Mouse (Mus musculus) right cerebral cortex, postnatal 36 days (tissue): Measurements from ENCODE around the gene Mief2.

Experiments used
- DNase-seq, 2 experiments: peaks; one replicate each; pipeline ENCODE4 v3.0.0; 2022; ENCODE audit warnings: low spot score in 2 of 2, mixed read lengths in 1 of 2

The Mief2 gene

GRCm38 (mm10) chr11:60776829-60777740 is 48.9 kb downstream of the Mief2 start, which contains the start of the genes Top3a and Smcr8:
Gene Top3a (minus strand): TSS chr11:60777365.
Gene Smcr8 (plus strand): TSS chr11:60777524.
- peak; percentile 81 to 86 for DNase-seq

GRCm38 (mm10) chr11:60777801-60778370 is 49.7 kb downstream of the Mief2 start:
- no peak for DNase-seq

- DNase-seq: no peak
These were observed 51.5 kb downstream of the Mief2 start for GRCm38 (mm10) chr11:60779673-60780189.
